Mouse (Mus musculus): ENCODE data around the gene Klhl26. TPM values are rescaled to one million over a fixed set of nuclear protein-coding genes. Genes with fewer than 3 reads are reported as not detected.
A peak's percentile ranks its signal among the peaks of the same experiment; 100 is the strongest.

The Klhl26 gene
- polyA plus RNA-seq, 2 experiments from 2014 or later: 7.2 to 20.1 TPM

DNA sequence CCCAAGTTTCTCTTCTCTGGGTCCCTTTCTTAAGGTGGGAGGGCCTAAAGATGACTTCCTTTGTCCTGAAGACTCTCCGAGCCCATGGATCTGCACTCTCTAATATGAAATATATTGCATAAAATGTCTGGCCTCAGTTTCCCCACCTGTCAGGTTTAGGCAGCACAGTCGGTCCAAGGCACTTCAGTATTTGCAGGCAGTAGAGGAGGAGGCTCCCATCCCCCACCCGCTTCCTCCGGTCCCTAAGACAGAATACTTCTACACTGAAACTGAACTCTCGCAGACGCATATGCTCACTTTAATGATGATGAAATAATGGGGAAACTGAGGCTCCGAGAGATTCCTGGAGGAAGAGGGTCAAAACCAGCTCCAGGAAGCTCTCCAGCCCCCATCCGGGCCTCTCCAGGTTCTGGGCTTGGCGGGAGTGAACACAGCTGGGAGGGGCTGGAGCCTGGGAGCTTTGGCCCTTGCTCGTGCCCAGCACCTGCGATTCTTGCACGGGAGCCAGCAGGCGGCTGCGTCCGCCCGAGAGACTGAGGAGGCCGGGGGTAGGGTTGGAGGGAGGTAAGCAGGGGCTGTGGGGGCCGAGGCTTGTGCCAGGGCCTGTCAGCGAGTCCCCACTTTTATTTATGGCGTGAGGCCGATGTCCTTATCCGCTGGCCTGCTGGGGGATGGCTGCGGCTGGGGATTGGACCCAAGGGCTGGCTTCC lies 25.2 kb upstream of the Klhl26 start:
- ATAC-seq: no peak

DNA sequence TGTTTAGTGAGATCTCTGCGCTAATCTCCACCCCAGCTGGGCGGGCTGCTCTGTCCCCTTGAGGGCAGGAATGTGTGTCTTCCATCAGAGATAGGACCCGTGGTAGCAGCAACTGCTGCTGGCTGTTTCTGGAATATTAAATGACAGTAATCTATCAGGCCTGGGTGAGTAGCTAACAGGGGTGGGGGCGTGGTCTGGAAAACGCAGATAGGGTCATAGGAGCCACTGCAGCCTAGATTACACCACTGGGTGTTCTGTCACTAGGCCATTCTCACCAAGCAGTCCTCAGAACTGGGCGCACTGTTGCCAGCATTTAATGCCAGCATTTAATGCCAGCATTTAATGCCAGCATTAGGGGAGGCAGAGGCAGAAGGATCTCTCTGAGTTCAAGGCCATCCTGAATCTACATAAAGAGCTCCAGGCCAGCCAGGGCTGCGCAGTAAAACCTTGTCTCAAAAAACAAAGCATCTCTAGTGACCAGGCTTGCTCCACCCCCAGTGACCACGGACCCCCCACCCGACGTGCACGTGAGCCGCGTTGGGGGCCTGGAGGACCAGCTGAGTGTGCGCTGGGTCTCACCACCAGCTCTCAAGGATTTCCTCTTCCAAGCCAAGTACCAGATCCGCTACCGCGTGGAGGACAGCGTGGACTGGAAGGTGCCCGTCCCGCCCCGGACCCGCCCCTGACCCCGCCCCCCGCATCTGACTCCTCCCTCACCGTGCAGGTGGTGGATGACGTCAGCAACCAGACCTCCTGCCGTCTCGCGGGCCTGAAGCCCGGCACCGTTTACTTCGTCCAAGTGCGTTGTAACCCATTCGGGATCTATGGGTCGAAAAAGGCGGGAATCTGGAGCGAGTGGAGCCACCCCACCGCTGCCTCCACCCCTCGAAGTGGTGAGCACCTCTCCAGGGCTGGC lies 23.9 kb upstream of the Klhl26 start:
- peak; percentile 37 for ATAC-seq

- no peak for ATAC-seq
These were observed 18.9 kb upstream of the Klhl26 start for GRCm38 (mm10) chr8:70495771-70496062.

- ATAC-seq: no peak
These were observed 18.4 kb upstream of the Klhl26 start for GRCm38 (mm10) chr8:70495001-70495770.

DNA sequence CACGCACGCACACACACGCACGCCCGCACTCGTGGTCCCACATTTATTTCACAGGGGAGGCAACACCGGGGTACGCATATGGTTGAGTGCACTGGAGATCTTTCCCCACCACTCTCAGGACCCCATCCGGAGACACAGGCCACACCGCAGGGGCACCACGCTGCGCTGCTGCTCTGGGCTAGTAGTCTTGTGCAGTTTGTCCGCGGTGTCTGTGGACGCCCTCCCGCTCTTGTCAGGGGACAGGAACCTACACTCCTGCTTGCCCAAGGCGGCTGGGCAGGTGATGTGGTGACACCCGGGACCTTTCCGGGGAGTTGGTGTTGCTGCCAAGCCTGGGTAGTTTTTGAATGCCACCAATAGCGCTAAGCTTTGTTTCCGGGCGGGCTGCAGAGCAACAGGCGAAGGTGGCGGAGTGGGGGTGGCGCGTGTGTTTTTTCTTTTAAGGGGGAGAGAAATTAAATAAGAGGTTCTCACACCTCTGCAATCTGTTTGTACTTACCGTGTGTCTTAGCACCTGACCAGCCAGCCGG lies 17.7 kb upstream of the Klhl26 start:
- no peak for ATAC-seq

GRCm38 (mm10) chr8:70493692-70494415 lies 17.1 kb upstream of the Klhl26 start:
- no peak for ATAC-seq

DNA sequence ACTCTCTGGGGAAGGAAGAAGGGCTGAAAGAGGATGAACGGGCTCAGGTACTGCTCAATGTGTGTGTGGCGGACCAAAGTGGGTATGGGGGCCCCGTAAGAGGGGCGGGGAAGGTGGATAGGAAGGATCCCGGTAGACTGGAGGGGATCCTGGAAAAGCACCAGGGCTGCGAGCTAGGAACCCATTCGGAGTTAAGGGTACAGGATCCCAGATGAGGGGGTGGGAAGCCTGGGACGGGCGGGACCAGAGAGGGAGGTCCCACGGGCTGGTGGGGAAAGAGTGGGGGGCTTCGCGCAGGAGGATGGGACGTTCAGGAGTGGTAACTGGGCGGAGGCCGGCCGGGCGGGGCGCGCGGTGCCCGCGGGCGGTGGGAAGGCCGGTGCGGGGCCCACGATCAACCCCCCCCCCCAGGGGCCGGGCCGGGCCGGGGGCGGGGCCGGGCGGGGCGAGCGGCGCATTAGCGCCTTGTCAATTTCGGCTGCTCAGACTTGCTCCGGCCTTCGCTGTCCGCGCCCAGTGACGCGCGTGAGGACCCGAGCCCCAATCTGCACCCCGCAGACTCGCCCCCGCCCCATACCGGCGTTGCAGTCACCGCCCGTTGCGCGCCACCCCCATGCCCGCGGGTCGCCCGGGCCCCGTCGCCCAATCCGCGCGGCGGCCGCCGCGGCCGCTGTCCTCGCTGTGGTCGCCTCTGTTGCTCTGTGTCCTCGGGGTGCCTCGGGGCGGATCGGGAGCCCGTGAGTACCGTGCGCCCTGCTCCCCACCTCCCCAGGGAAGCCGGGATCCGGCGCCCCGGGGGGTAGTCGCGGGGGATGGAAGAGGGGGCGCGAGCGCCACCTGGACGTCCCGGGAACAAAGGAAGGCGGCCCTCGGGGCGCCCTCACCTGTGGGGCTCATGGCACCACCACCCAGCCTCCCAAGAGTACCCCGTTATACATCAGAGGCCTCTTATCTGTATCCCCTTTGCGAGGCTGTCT lies 16.2 kb upstream of the Klhl26 start, which contains the start of gene Crlf1:
TSS of gene Crlf1 (plus strand) at position 495 of the 977 bp plus-strand sequence.
- ATAC-seq: no peak

DNA sequence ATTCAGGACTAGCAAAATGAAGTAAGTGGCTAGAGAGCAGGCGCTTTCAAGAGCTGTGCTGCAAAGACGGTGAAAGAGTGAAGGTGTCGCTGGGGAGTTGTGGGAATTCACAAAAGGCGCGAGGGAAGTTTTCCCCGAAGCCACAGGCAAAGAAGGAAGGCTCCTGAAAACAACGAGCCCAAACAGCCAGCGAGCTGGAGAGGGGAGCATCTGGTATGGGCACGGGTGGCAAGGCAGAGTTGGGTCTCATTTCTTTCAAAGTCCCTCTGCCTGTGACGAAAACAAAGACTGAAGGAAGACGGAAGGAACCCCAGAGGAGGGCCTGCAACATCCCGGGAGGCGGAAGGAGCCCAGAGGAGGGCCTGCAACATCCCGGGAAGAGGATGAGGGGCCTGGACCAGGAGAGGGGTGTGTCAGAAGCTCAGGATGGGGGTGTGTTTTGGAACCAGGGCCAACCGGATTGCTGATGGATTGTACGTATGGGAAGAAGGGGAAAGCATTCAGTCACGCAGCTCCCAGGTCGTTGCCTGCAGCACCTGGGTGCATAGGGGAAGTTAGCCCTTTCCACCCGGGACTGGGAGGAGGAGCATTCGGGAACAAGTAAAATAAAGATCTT lies 14.2 kb upstream of the Klhl26 start:
- ATAC-seq: no peak

DNA sequence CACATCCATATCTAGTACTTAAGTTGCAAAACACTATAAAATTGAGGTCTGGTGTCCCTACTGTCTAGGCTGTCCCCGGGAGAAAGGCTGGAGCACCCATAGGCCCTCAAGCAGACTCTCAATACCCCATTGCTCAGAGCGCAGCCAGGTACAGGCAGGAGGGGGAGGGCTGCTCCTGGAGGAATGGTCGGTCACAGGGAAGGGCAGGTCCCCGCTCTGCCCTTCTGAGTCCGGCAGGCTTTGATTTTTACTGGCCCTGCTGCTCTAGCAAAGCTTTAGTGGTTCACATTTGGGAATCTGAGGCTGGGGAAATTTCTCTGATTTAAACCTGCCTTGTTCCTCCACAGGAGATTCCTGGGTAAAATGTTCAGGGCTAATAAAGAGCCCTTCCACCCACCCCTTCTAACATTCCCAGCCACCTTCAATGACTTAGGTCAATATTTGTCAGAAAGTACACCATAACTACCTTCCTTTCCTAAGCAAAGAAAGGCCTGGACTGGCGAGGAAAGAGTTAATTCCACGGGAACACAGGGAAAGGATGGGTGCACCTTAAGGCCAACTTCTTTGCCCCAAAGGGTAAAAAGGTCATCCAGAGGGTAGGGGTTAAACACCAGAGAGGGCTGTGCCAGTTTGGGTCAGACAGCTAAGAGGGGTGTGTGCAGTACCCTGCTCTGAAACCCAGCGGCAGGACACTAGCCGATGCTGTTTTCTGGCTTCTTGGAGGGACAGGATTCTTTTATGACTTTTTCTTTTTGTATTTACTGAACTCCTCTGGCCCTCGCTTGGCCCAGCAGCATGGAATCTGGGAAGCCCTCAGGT lies 13.5 kb upstream of the Klhl26 start:
- ATAC-seq: no peak

GRCm38 (mm10) chr8:70489576-70489975 lies 12.8 kb upstream of the Klhl26 start:
- ATAC-seq: no peak

DNA sequence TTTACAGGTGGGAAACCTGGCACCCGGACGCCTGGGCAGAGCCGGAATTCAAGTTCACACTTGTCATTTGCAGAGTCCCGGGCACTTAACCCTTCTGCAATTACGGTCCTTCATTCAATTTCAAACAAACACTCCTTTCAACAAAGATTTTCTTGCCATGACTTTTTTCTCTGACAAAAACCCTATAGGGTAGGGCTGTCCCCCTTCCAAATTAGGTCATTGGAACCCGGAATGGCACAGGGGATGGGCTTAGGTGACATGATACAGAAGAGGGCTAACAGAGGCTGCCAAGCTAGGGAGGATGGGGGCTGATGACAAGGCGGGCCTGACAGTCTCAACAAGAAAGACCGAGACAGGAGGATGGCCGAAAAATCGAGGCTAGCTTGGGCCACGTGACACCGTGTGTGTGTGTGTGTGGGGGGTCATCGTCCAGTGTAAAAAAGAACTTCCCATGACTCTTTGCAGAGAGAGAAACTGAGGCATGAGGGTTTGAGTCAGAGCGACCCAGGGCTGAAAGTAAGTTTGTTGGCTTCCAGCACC lies 12.2 kb upstream of the Klhl26 start:
- peak; percentile 36 for ATAC-seq

DNA sequence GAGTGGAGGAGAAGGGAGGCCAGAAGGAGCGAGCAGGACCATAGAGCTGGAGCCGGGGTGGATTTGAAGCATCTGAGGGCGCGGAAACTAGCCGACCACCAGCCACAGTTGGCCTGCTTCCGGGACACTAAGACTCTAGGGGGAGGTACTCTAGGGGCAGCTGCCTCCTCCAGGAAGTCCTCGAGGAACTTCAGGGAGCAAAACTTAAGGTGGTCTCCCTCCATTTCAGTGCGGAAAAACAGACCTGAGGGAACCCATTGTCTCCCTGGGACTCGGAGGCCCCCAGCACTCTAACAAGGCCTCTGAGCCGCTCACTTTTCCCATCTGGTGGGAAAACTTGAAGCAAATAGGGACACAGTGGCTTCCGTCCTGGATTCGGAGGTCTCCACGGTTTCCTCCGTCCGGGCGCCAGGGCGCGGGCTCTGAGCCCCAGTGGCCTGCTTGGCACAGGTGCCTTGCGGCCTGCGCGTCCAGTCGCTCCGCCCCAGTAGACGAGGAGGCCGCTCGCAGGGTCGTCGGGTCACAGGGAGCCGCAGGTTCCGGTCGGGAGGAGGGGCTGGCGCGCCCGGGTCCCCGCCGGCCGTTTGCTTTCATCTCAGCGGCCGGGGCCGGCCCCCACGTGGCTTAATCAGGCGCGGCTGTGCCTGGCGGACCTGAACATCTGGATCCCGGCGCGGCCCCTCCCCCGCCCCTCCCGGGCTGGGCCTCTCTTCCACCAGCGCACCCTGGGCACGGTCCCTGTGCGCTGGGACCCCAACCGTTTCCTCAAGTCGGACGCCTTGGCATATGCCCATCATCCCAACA lies 11.4 kb upstream of the Klhl26 start:
- no peak for ATAC-seq

- no peak for ATAC-seq
These were observed 10.3 kb upstream of the Klhl26 start, which contains the start of gene Tmem59l for GRCm38 (mm10) chr8:70486941-70487520. TSS of gene Tmem59l (minus strand) at chr8:70487358.

DNA sequence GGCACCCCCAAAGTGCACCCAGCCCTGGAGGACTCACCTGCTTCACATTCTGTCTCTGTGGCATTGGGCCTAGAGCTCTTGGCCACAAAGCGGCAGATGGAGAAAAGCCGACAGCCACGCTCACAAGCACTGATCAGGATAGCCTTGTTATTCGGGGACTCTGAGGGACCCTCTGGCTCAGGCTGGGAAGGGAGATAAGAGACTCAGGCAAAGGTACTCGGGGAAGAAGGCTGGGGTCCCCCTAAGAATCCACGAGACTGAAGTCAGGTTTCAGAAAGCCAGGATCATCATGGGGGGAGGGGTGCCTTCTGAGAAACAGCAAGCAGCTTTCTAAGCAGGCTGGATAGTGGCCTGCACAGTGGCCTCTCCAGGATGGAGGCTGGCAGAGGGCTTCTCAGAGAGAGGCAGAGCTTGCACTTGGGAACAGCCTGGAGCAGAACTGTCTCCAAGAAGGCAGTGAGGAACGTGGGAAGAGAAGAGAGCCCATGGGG lies 9.5 kb upstream of the Klhl26 start:
- no peak for ATAC-seq

DNA sequence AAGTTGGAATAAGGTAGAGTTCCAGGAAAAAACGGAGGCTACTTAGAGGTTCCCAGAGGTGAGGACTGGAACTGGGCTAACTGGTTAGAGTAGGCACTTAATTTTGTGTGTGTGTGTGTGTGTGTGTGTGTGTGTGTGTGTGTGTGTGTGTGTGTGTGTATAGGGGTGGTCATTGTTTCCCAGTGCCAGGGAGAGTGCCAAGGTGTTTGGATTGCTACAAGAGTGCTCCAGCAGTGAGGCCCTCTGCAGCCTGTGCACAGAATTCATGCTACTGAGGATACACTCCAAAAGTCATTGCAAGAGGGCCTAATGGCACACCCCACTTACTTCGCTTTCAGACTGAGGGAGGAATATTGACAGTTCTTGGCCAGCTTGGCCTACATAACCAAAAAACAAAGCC lies 6.2 kb upstream of the Klhl26 start:
- ATAC-seq: no peak

DNA sequence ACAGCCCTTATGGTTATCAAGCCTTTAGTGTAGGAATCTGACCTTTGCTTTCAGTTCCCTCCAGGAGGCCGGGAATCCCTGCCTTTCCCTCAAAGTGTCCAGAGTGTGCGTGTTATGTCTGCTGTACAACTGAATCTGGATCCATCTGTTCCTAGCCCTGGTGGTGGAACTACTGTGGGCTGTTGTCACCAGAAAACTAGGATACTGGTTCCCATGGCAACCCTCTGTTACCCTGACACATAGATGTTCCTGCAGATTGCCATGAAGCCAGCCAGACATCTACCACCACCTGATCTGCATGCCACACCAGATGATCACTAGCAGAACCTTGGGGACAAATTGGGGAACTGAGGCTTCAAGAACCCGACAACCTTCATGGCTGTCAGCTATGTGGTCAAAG lies 5.1 kb upstream of the Klhl26 start:
- no peak for ATAC-seq

- ATAC-seq: no peak
These were observed 658 bp upstream of the Klhl26 start for GRCm38 (mm10) chr8:70477269-70477982.
